Mouse (Mus musculus): ENCODE measurements at regions not wholly inside any gene's neighbourhood (a gene's known extent, or its start where the extent isn't known, plus 50 kb on each side); places are given as distances from the start of the nearest gene placed in this dataset.

DNA sequence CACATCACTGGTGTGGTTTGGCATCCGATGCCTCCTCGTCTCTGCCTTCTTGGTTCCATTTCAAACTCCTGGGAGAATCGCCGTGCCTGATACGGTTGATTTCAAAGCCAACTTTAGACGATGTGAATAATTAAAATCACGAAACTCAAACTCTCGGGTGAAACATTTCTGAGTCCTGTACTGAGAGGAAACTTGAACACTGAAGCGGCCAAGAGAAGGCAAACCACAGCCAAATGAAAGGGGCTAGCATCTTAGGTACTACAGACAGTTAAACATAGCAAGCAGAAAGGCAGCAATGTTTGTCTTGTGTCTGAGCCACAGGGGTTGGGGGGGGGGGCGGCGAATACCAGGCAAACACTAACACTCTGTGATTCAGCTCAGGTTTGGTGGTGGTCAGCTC, 588.1 kb upstream of the Klf4 start:
- Histone ChIP-seq H3K9me3 (no peaks in the 10 kb centered on the region), H3K4me1 (peaks cover 72% of the 10 kb centered on the region), H3K27me3 (replicated peaks) (no peaks in the 10 kb centered on the region), H3K4me3 (replicated peaks) (no peak overlapping the region), H3K36me3 (replicated peaks; ENCODE audit: low read length) (no peaks in the 10 kb centered on the region)
- TF ChIP-seq GATA1 (IDR thresholded peaks at IDR 0.05; ENCODE audit: borderline replicate concordance, low read length) (no peak), FLI1 (IDR thresholded peaks at IDR 0.05; ENCODE audit: low read length) (no peak)

DNA sequence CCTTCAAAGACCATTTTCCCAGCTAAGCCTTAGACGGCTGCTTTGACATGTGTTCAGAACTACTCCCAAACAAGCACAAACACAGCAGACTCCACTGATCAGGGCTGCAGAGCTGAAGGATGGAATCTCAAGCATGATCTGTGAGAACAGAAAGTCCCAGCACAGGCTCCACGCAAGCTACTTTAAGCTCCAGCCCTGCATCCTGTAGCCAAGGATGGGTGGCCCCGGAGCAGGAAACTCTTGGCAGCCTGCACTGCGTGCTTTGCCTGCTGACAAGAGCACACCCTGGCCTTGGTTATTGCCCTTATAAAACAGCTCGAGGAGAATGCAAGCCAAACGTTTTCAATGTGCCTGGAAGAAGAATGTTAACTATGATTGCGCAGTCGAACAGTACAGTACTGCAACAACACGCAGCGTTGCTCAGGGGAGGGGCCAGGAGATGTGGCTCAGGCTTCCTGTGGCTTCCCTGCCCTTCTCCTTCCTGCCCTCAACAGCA, 581.5 kb upstream of the Klf4 start:
- no peaks in the 10 kb centered on the region for H3K27me3 ChIP-seq (replicated peaks)
- peak overlapping the region; percentile 91 for H3K4me3 ChIP-seq (replicated peaks)

GRCm38 (mm10) chr4:56112931-56113700, 580.9 kb upstream of the Klf4 start:
- TF ChIP-seq GATA1 (IDR thresholded peaks at IDR 0.05; ENCODE audit: borderline replicate concordance, low read length) (no peak), FLI1 (IDR thresholded peaks at IDR 0.05; ENCODE audit: low read length) (no peak)
- H3K27me3 ChIP-seq (replicated peaks), result no peaks in the 10 kb centered on the region

More for the DNA sequence above, 581.5 kb upstream of the Klf4 start:
- TF ChIP-seq GATA1 (IDR thresholded peaks at IDR 0.05; ENCODE audit: borderline replicate concordance, low read length) (no peak), FLI1 (IDR thresholded peaks at IDR 0.05; ENCODE audit: low read length) (no peak)
- Histone ChIP-seq H3K9me3 (no peaks in the 10 kb centered on the region), H3K36me3 (replicated peaks; ENCODE audit: low read length) (no peaks in the 10 kb centered on the region), H3K4me1 (peaks cover 84% of the 10 kb centered on the region)

GRCm38 (mm10) chr4:56106962-56107361, 574.7 kb upstream of the Klf4 start:
- TF ChIP-seq FLI1 (IDR thresholded peaks at IDR 0.05; ENCODE audit: low read length) (no peak), GATA1 (IDR thresholded peaks at IDR 0.05; ENCODE audit: borderline replicate concordance, low read length) (no peak)
- Histone ChIP-seq H3K4me1 (peaks cover 33% of the 10 kb centered on the region), H3K27me3 (replicated peaks) (peaks cover 2% of the 10 kb centered on the region), H3K36me3 (replicated peaks; ENCODE audit: low read length) (no peaks in the 10 kb centered on the region), H3K4me3 (replicated peaks) (no peak overlapping the region), H3K9me3 (no peaks in the 10 kb centered on the region)

More at GRCm38 (mm10) chr4:56112931-56113700, 580.9 kb upstream of the Klf4 start:
- Histone ChIP-seq H3K4me1 (peaks cover 79% of the 10 kb centered on the region), H3K36me3 (replicated peaks; ENCODE audit: low read length) (no peaks in the 10 kb centered on the region), H3K9me3 (no peaks in the 10 kb centered on the region), H3K4me3 (replicated peaks) (peak overlapping the region; percentile 91)

GRCm38 (mm10) chr4:56102314-56102713, 570.0 kb upstream of the Klf4 start:
- Histone ChIP-seq H3K4me1 (0 out of 2 replicates have a peak, but pooled peaks cover 5% of the 10 kb centered on the region), H3K36me3 (replicated peaks; ENCODE audit: low read length) (no peaks in the 10 kb centered on the region), H3K4me3 (replicated peaks) (no peak overlapping the region), H3K27me3 (replicated peaks) (peaks cover 2% of the 10 kb centered on the region), H3K9me3 (no peaks in the 10 kb centered on the region)
- no peak for TF ChIP-seq FLI1 (IDR thresholded peaks at IDR 0.05; ENCODE audit: low read length)
- TF ChIP-seq GATA1 (IDR thresholded peaks at IDR 0.05; ENCODE audit: borderline replicate concordance, low read length), result no peak

DNA sequence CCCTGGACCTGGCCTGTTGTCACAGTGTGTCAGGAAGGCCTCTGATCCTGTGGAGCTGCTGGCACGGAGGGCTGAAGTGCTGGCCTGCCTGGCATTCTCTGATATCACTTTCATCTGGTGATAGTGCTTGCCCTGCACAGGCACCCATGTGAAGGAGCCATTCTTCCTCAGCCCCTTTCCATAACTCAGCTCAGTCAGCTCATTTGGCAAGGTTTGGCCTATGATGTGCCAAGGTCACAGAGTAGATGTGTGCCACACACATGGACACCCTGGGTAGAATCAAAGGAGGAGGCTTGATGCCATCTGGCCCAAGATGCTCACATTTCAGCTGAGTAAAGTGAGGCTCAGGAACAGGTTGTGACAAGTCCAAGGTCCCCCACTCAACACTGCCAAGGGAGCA, 558.5 kb upstream of the Klf4 start:
- H3K4me3 ChIP-seq (replicated peaks), result no peak overlapping the region
- peaks cover 4% of the 10 kb centered on the region for H3K27me3 ChIP-seq (replicated peaks)
- H3K9me3 ChIP-seq, result no peaks in the 10 kb centered on the region
- H3K4me1 ChIP-seq, result peaks cover 11% of the 10 kb centered on the region
- no peak for TF ChIP-seq GATA1 (IDR thresholded peaks at IDR 0.05; ENCODE audit: borderline replicate concordance, low read length)
- no peak for TF ChIP-seq FLI1 (IDR thresholded peaks at IDR 0.05; ENCODE audit: low read length)
- H3K36me3 ChIP-seq (replicated peaks; ENCODE audit: low read length), result no peaks in the 10 kb centered on the region

GRCm38 (mm10) chr4:56088701-56089100, 556.4 kb upstream of the Klf4 start:
- Histone ChIP-seq H3K9me3 (no peaks in the 10 kb centered on the region), H3K36me3 (replicated peaks; ENCODE audit: low read length) (no peaks in the 10 kb centered on the region), H3K27me3 (replicated peaks) (peaks cover 4% of the 10 kb centered on the region), H3K4me3 (replicated peaks) (no peak overlapping the region), H3K4me1 (peaks cover 15% of the 10 kb centered on the region)
- TF ChIP-seq GATA1 (IDR thresholded peaks at IDR 0.05; ENCODE audit: borderline replicate concordance, low read length) (no peak), FLI1 (IDR thresholded peaks at IDR 0.05; ENCODE audit: low read length) (no peak)

- Histone ChIP-seq H3K27me3 (replicated peaks) (peaks cover 4% of the 10 kb centered on the region), H3K9me3 (no peaks in the 10 kb centered on the region), H3K4me3 (replicated peaks) (no peak overlapping the region), H3K36me3 (replicated peaks; ENCODE audit: low read length) (no peaks in the 10 kb centered on the region), H3K4me1 (peaks cover 15% of the 10 kb centered on the region)
- TF ChIP-seq GATA1 (IDR thresholded peaks at IDR 0.05; ENCODE audit: borderline replicate concordance, low read length) (no peak), FLI1 (IDR thresholded peaks at IDR 0.05; ENCODE audit: low read length) (no peak)
These were observed 554.0 kb upstream of the Klf4 start for GRCm38 (mm10) chr4:56086306-56086705.

GRCm38 (mm10) chr4:56084205-56084604, 551.9 kb upstream of the Klf4 start:
- Histone ChIP-seq H3K4me3 (replicated peaks) (no peak overlapping the region), H3K4me1 (peaks cover 16% of the 10 kb centered on the region), H3K9me3 (no peaks in the 10 kb centered on the region), H3K36me3 (replicated peaks; ENCODE audit: low read length) (no peaks in the 10 kb centered on the region), H3K27me3 (replicated peaks) (no peaks in the 10 kb centered on the region)
- TF ChIP-seq FLI1 (IDR thresholded peaks at IDR 0.05; ENCODE audit: low read length), result no peak
- no peak for TF ChIP-seq GATA1 (IDR thresholded peaks at IDR 0.05; ENCODE audit: borderline replicate concordance, low read length)

GRCm38 (mm10) chr4:56082411-56082810, 550.1 kb upstream of the Klf4 start:
- peaks cover 16% of the 10 kb centered on the region for H3K4me1 ChIP-seq
- H3K9me3 ChIP-seq, result no peaks in the 10 kb centered on the region
- H3K4me3 ChIP-seq (replicated peaks), result no peak overlapping the region
- TF ChIP-seq GATA1 (IDR thresholded peaks at IDR 0.05; ENCODE audit: borderline replicate concordance, low read length), result no peak
- no peak for TF ChIP-seq FLI1 (IDR thresholded peaks at IDR 0.05; ENCODE audit: low read length)
- no peaks in the 10 kb centered on the region for H3K36me3 ChIP-seq (replicated peaks; ENCODE audit: low read length)
- H3K27me3 ChIP-seq (replicated peaks), result no peaks in the 10 kb centered on the region
